Mouse (Mus musculus): Measurements from ENCODE around the gene Rhob.

DNA sequence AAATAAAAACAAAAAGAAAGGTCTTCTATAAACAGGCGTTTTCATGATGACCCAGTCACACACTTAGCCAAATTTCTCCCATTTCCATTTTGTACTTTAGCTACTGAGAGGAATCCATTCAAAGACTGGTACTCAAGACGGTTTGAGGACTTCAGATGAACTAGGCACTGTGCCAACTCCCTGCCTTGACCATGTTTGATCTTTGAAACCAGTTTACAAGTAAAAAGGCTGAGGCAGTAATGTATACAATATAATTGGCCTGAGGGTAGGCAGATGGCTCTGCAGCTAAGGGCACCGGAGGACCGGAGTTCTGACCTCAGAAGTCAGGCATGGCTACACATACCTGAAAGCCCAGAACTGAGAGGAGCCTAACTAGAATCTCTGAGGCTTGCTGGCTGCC, 10.7 kb downstream of the Rhob start:
- TF ChIP-seq CTCF (IDR thresholded peaks at IDR 0.05; ENCODE audit: borderline replicate concordance, insufficient read depth, low read depth, low read length) (no peak), POLR2A (IDR thresholded peaks at IDR 0.05; ENCODE audit: borderline replicate concordance, insufficient read depth, low read length) (no peak)

Measured in cerebellum, adult 2 months (tissue).